21 mouse cellular contexts compared by ENCODE assay signal in the genomic region with DNA sequence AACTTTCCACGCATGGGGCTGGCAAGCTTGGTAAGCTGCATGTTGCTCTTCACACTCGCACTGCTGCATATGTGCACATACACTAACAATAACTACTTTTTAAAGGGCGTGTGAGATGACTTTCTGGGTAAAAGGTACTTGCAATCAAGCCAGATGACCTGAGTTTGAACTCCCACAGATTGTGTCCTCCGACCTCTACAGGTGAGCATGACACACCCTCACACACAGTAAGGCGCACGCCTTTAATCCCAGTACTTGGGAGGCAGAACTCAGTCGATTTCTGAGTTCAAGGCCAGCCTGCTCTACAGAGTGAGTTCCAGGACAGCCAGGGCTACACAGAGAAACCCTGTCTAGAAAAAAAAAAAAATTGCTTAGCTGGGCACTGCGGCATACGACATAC. TPM values are rescaled to one million over a fixed set of nuclear protein-coding genes. Genes with fewer than 3 reads are reported as not detected.
A peak's percentile ranks its signal among the peaks of the same experiment; 100 is the strongest.
DNase-seq lines count a peak whose midpoint lies in the region; ATAC-seq and TF ChIP-seq lines count a peak whose summit lies in the region.
"Had no signal": no experiment of that assay in that cellular context is flagged by ENCODE, and none has a peak within 500 bp of the region (broad histone marks: within the 10 kb centered on the region; RNA-seq: fewer than 3 reads in every experiment).

No protein-coding gene starts in this region.

- no peaks in the 10 kb centered on the region for H3K9me3 ChIP-seq in heart, embryonic 11.5 days (replicated peaks; ENCODE audit: control insufficient read depth, low read length)
- no peaks in the 10 kb centered on the region for H3K9me3 ChIP-seq in heart, embryonic 10.5 days
- no peaks in the 10 kb centered on the region for H3K9me3 ChIP-seq in liver, postnatal 0 days (ENCODE audit: low read length)
- H3K9me3 ChIP-seq: embryonic facial prominence, embryonic 15.5 days; forebrain, embryonic 10.5 days; hindbrain, embryonic 10.5 days; hindbrain, embryonic 15.5 days had no signal

- no peak for TF ChIP-seq EP300 in liver, postnatal 0 days (IDR thresholded peaks at IDR 0.05; ENCODE audit: low read depth)

- peaks cover 46% of the 10 kb centered on the region for H3K4me1 ChIP-seq in heart, embryonic 11.5 days (ENCODE audit: control insufficient read depth, insufficient read depth, low read length)
- peaks cover 61% of the 10 kb centered on the region for H3K4me1 ChIP-seq in heart, embryonic 10.5 days
- peaks cover 32% of the 10 kb centered on the region for H3K4me1 ChIP-seq in liver, postnatal 0 days (ENCODE audit: insufficient read depth)

- H3K9ac ChIP-seq in heart, embryonic 11.5 days (ENCODE audit: low read depth, low read length) = peak overlapping the region; percentile 43; the same call in 1 of the 2 replicates
- no peak overlapping the region for H3K9ac ChIP-seq in liver, postnatal 0 days (replicated peaks)
- H3K9ac ChIP-seq: embryonic facial prominence, embryonic 15.5 days; hindbrain, embryonic 15.5 days had no signal

- WGBS in heart, embryonic 11.5 days (ENCODE audit: insufficient replicate concordance) = 83% methylated on average over 9 of the region's 9 CpGs
- 84% methylated on average over 9 of the region's 9 CpGs for WGBS in heart, embryonic 10.5 days
- 67% methylated on average over 9 of the region's 9 CpGs for whole genome bisulfite sequencing in liver, postnatal 0 days (ENCODE audit: insufficient replicate concordance)

- no peak overlapping the region for H3K27ac ChIP-seq in heart, embryonic 11.5 days (ENCODE audit: low read depth, low read length)
- no peak overlapping the region for H3K27ac ChIP-seq in heart, embryonic 10.5 days
- H3K27ac ChIP-seq in liver, postnatal 0 days (ENCODE audit: low read depth) = no peak overlapping the region
- H3K27ac ChIP-seq: forebrain, embryonic 10.5 days; hindbrain, embryonic 15.5 days had no signal

- H3K27me3 ChIP-seq in heart, embryonic 11.5 days (ENCODE audit: control insufficient read depth, insufficient read depth, low read length) = no peaks in the 10 kb centered on the region
- no peaks in the 10 kb centered on the region for H3K27me3 ChIP-seq in heart, embryonic 10.5 days (ENCODE audit: insufficient read depth, poor library complexity, severe bottlenecking)
- H3K27me3 ChIP-seq in liver, postnatal 0 days (ENCODE audit: insufficient read depth, low read length) = no peaks in the 10 kb centered on the region
- H3K27me3 ChIP-seq: CH12.LX; embryonic facial prominence, embryonic 15.5 days had no signal

- no peaks in the 10 kb centered on the region for H3K36me3 ChIP-seq in heart, embryonic 11.5 days (ENCODE audit: control insufficient read depth, insufficient read depth, low read length)
- no peaks in the 10 kb centered on the region for H3K36me3 ChIP-seq in heart, embryonic 10.5 days
- H3K36me3 ChIP-seq in liver, postnatal 0 days (replicated peaks; ENCODE audit: insufficient read depth, low read length) = no peaks in the 10 kb centered on the region
- H3K36me3 ChIP-seq: embryonic facial prominence, embryonic 15.5 days; forebrain, embryonic 10.5 days; hindbrain, embryonic 10.5 days; hindbrain, embryonic 15.5 days had no signal

- no peak for TF ChIP-seq CTCF in liver, postnatal 0 days (IDR thresholded peaks at IDR 0.05; ENCODE audit: low read depth)

- H3K4me2 ChIP-seq in heart, embryonic 11.5 days = no peak overlapping the region
- H3K4me2 ChIP-seq in liver, postnatal 0 days (ENCODE audit: low read depth, low read length) = no peak overlapping the region
- H3K4me2 ChIP-seq: embryonic facial prominence, embryonic 15.5 days; hindbrain, embryonic 15.5 days had no signal

- no peak for ATAC-seq in heart, embryonic 11.5 days (replicated peaks; ENCODE audit: insufficient number of reproducible peaks, low FRiP score, low TSS enrichment)
- ATAC-seq in liver, postnatal 0 days = peak; percentile 16
- ATAC-seq: forebrain, embryonic 14.5 days had no signal

- H3K4me3 ChIP-seq in heart, embryonic 11.5 days (ENCODE audit: low read depth, low read length) = no peak overlapping the region
- H3K4me3 ChIP-seq in heart, embryonic 10.5 days = no peak overlapping the region
- H3K4me3 ChIP-seq in liver, postnatal 0 days (ENCODE audit: low read depth, low read length) = no peak overlapping the region
- H3K4me3 ChIP-seq: embryonic facial prominence, embryonic 15.5 days; erythroblast, embryonic 14.5 days; hindbrain, embryonic 10.5 days; hindbrain, embryonic 15.5 days had no signal

- DNase-seq in cerebellum, adult 9-10 months = peak; percentile 55
- DNase-seq in cerebellum, postnatal 10 days = no peak
- no peak for DNase-seq in heart, embryonic 10.5 days (ENCODE audit: low spot score)
- DNase-seq in liver, postnatal 0 days = no peak
- DNase-seq in liver = no peak
- no peak for DNase-seq in T-cell, adult 2 months (ENCODE audit: low spot score)
- DNase-seq: cerebellum, postnatal 14 days; embryo, embryonic 11 days; gastrocnemius, postnatal 10 days; heart, adult 18-20 months; kidney, adult 18-20 months had no signal

RNA-seq across cellular contexts. Expression of gene Mef2d, which starts 5.8 kb away (rescaled TPM):
- polyA plus RNA-seq in heart, embryonic 11.5 days (2014; fragmentation: Nextera tagmentation; extraction: Ambion mirVana) = 39.8 and 45.1 TPM in 2 replicates
- polyA plus RNA-seq in heart, embryonic 10.5 days (2016; fragmentation: Nextera tagmentation; extraction: Ambion mirVana) = 35.8 and 47.3 TPM in 2 replicates
- 5.7 and 6.4 TPM in 2 replicates for polyA plus RNA-seq in liver, postnatal 0 days (2015; fragmentation: Nextera tagmentation; extraction: Ambion mirVana)

RNA-seq across cellular contexts. Expression of gene Iqgap3, which starts 54.6 kb away (rescaled TPM):
- 18.5 and 21.9 TPM in 2 replicates for polyA plus RNA-seq in heart, embryonic 11.5 days (2014; fragmentation: Nextera tagmentation; extraction: Ambion mirVana)
- polyA plus RNA-seq in heart, embryonic 10.5 days (2016; fragmentation: Nextera tagmentation; extraction: Ambion mirVana) = 22.0 and 27.4 TPM in 2 replicates
- polyA plus RNA-seq in liver, postnatal 0 days (2015; fragmentation: Nextera tagmentation; extraction: Ambion mirVana) = 2.9 and 3.2 TPM in 2 replicates

RNA-seq across cellular contexts. Expression of gene Ttc24, which starts 58.2 kb away (rescaled TPM):
- not detected in 2 replicates for polyA plus RNA-seq in heart, embryonic 11.5 days (2014; fragmentation: Nextera tagmentation; extraction: Ambion mirVana)
- polyA plus RNA-seq in heart, embryonic 10.5 days (2016; fragmentation: Nextera tagmentation; extraction: Ambion mirVana) = 0.14 TPM in 1 of 2 replicates, not detected in the other
- polyA plus RNA-seq in liver, postnatal 0 days (2015; fragmentation: Nextera tagmentation; extraction: Ambion mirVana) = not detected in 2 replicates
- polyA plus RNA-seq: erythroblast, embryonic 14.5 days; forebrain, embryonic 10.5 days; forebrain, embryonic 14.5 days; heart, embryonic 14.5 days; hindbrain, embryonic 10.5 days; hindbrain, embryonic 15.5 days; kidney, embryonic 14.5 days had no signal
